Mouse (Mus musculus) adrenal gland, postnatal 14 days (tissue): ENCODE data around the gene Hsp90aa1. TPM values are rescaled to one million over a fixed set of nuclear protein-coding genes. Genes with fewer than 3 reads are reported as not detected.
A peak's percentile ranks its signal among the peaks of the same experiment; 100 is the strongest.
"Not testable (repeated sequence)": the region's sequence is repeated elsewhere in the genome, so short reads cannot be mapped to it uniquely, and the experiment has no call there.

Experiments used
- DNase-seq: peaks from one replicate; pipeline ENCODE4 v3.0.0; 2021; ENCODE audit warnings: mixed read lengths
- total RNA-seq: library from RNA; stranded (reverse); gene quantifications from 2 replicates; pipeline ENCODE4 v1.2.3, GENCODE M21; 2021

Hsp90aa1 gene
- total RNA-seq, 1 experiment from 2014 or later, result 436 TPM

DNA sequence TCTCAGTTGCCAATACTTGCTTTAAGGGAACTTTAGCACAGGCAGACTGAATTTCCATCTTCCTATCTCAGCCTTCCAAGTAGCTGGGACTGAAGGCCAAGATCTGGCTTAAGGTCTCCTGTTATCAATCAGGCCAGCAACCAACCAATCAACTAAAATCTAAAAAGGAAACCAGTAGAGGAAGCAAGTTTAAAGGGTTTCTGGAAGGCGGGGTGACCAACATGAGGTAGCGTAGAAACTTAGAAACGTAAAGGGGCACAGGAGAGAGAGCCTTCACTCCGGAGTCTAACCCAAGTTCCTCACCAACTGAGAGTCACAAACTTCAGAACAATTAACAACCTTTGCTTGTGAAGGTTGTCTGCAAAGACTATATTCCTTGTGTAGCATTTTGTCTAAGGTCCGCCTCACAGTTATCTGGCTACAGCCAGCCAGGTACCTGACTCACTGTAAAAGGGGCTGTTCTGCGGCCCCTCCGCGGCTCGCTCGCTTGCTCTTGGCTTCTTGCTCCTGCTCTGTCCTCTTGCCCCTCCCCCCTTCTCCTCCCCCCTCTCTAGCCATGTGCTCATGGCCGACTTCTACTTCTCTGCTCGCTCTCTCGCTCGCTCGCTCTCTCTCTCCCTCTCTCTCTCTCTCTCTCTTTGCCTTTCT, 3.9 kb downstream of the Hsp90aa1 start:
- no peak for DNase-seq

GRCm38 (mm10) chr12:110698080-110698479, 4.4 kb downstream of the Hsp90aa1 start:
- DNase-seq, result no peak

DNA sequence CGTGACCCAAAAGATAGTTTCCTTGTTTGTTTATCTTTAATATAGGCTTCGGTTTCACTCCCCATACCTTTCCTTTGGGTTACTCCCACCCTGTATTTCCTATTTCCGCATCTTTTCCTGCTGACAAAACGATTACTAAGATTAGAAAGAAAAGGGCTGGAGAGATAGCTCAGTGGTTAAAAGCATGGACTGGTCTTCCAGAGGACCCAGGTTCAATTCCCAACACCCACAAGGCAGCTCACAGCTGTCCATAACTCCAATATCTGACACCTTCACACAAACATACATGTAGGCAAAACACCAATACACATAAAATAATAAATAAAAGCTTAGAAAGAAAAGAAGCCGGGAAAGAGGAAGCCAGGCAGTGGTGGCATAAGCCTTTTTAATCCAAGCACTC, 5.1 kb downstream of the Hsp90aa1 start:
- no peak for DNase-seq

DNA sequence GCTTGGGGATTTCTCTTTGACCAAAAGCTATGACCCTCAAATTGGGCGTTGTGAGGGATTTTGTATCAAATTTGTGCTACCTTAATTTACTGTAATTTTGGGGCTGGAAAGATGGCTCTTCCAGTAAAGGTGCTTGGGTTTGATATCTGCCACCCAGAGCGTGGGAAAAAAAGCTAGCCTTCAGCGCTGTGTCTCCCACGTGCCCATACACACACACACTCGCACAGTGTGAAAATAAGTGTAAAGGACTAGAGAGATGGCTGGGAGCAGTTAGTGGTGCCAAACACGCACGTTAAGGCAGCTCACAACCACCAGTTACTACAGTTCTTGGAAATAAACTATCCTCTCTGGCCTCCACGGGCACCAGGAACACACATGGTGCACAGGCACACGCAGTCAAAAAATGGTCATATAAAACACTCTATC, 5.5 kb downstream of the Hsp90aa1 start:
- no peak for DNase-seq

DNA sequence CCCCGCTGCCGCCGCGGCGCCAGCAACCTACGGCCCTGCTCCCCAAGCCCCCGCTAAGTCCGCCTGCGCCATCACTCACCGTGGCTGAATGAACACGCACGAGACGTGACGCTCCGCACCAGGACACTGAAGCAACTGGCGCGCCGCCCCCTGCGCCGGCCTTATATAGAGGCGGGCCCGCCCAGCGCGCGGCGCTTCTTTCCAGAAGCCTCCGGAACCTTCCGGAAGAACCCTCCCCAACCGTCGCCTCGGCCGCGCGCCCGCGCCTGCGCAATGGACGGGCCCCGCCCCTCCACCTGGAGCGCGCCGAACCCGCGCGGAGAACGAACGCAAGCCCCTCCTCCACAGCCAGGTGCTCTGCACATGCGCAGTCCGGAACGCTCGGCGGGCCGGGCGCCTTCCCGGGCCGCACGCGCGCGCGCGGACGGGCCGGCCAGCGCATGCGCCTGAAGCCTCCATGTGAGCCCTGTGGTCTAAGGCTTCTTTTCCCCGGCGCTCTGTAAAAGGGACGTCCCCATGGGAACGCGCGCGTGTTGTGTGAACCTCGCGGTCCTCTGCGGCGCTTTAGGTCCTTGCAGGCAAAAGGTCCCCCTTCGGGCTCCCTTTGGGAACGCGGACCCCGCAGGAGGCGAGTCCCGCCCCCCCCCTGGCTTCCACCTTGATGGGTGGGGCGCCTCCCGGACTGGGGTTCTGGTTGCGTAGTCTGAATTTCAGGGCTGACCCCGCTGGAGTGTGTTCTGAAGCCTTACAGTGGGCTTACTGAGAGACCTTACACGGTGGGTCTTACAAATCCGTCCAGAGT, 6.2 kb downstream of the Hsp90aa1 start:
- DNase-seq, result peak; percentile 100

GRCm38 (mm10) chr12:110695676-110696171, 6.8 kb downstream of the Hsp90aa1 start:
- DNase-seq, result peak; percentile 76

GRCm38 (mm10) chr12:110693378-110693777, 9.2 kb downstream of the Hsp90aa1 start:
- not testable (repeated sequence) for DNase-seq

GRCm38 (mm10) chr12:110689919-110690643, 12.4 kb downstream of the Hsp90aa1 start:
- DNase-seq, result no peak

DNA sequence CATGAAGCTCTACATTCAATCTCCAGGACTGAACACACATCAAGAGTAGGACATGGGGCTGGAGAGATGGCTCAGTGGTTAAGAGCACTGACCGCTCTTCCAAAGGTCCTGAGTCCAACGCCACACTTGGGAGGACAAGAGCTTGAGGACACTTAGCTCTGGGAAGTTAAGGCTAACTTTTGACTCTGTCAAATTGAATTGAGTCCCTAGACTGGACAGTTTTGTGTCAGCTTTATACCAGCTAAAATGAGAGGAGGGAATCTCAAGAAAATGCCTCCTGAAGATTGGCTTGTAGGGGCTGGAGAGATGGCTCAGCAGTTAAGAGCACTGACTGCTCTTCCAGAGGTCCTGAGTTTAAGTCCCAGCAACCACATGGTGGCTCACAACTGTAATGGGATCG, 13.6 kb downstream of the Hsp90aa1 start:
- not testable (repeated sequence) for DNase-seq

DNA sequence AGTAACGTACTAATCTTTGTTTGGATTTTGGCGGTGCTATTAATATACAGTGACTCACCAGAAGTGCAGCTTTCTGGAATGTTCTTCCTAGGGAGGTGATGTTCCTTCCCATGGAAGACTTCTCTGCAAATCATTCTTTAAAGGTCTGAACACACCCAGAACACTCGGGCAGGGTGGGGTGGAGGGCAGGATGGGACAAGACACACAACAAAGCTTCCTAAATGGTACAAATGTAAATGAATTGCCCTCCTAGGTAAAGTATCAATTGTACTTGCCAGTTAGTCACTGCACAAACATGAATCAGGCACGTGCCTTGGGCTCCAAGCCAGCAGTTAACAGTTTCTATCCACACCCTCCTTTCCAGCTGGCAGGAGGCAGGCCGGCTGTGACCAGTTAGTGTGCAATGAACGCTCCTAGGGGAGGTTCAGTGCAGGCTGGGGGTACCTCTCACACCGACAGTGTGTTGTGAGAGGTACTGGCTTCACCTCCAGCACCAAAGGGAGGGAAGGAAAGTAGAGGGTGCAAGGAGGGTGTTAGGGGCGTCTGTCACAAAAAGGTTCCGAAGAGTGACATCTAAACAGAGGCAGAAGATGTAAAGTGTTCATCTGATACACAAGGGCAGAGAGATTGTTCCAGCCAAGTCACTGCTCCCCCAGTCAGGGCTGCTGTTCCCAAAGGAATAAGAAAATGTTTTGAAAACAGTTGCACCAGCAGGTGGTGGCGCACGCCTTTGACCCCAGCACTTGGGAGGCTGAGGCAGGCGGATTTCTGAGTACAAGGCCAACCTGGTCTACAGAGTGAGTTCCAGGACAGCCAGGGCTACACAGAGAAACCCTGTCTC, 14.4 kb downstream of the Hsp90aa1 start:
- DNase-seq, result peak; percentile 77

- no peak for DNase-seq
Measured at GRCm38 (mm10) chr12:110683580-110683979, 18.9 kb downstream of the Hsp90aa1 start.

DNA sequence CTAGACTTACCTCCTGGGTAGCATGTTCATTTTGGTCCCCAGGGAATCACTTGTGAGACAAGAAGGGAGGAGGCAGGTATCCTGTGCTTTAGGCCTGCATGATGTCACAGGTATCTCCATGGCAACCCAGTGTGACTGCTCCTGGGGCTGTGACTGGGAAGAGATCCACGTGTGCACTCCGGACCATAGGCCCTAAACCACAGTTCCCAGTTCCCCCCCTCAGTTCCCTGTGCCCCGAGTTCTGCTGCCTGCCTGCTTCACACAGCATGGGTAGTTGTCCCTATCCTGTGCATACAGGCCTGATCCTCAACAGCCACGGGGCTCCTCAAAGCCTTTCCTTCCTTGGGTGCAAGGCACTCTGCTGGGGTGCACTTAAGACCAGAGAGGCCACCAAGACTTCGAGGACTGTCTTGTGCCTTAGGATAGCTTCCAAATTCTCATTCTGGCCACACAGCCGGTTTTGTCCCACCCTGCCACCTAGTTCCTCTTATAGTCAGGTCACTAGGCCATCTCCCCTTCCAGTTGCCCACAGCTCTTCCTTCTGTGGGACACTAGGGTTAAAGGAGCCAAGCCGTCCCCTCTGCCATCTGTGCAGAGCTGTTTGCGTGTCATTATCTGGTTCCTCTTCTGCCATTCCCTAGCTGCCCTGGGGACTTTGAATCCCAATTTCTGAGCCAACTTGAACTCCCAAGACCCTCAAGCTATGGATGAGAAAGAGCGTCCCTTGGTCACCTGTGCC, 19.8 kb downstream of the Hsp90aa1 start, which contains the start of gene 1700001K19Rik:
Gene 1700001K19Rik (minus strand): TSS at position 59 of the 739 bp plus-strand sequence.
- DNase-seq, result no peak

- DNase-seq, result no peak
Measured at GRCm38 (mm10) chr12:110681878-110682277, 20.6 kb downstream of the Hsp90aa1 start.

DNA sequence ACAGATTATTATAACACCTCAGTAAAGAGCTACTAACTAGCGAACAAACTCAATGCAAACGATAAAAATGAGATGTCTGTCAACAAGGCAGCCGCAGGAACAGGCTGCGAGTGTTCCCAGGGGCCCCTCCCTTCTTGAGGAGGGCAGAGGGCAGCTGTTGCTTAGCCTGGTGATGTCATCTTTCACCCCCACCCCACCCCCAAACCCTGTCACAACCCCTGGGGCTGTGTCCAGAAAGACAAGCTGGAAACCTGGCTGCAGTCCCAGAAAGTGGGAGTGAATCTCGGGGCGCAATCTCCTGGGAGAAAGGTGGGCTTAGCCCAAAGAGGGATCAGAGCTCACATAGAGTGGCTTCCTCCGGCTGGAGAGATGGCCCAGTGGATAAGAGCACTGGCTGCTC, 21.3 kb downstream of the Hsp90aa1 start:
- DNase-seq, result peak; percentile 51

DNA sequence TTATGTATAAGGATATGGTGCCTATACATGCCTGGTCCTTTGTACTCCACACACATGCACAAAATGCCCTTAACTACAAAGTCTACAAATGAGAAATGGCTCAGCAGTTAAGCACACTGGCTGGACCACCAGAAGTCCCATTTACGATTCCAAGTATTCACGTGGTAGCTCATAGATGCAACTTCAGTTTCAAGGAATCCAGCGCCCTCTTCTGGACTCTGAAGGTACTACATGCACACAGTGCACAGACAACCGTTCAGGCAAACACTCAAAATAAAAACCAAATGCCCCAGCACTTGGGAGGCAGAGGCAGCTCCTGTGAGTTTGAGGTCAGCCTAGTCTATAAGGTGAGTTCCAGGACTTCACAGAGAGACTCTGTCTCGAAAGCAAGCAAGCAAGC, 28.3 kb downstream of the Hsp90aa1 start:
- peak; percentile 48 for DNase-seq

DNA sequence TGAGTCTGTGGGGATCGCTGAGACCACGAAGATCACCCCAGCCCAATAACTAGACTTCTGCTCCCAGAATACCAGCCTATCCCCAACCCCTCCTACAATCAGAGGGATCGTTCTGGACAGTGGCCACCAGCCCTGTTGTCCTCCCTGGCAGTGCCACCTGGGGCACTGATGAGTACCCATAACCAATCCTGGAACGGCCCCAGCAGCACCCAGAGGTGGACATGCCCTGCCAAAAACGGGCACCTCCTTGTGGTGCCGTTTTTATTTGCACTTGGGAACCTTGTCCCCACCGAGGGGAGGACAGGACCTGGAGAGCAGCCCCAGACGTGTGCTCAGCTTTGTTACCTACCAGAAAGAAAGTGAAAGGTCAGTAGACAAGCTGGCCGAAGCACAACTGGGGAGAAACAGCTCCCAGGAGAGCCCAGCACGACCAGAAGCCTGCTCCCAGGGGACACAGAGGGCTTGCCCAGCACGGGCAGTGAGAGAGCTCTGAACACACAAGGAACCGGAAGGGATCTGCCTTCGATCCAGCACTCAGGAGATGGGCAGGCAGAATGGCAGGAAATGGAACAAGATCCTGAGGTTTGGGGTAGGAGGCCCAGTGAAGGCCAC, 35.0 kb downstream of the Hsp90aa1 start:
- DNase-seq, result peak; percentile 69

- no peak for DNase-seq
Measured at GRCm38 (mm10) chr12:110661746-110662145, 40.8 kb downstream of the Hsp90aa1 start.

GRCm38 (mm10) chr12:110651464-110651863, 51.1 kb downstream of the Hsp90aa1 start:
- DNase-seq, result no peak

- no peak for DNase-seq
Measured at GRCm38 (mm10) chr12:110650241-110650641, 52.3 kb downstream of the Hsp90aa1 start.
